Mouse (Mus musculus) liver, adult 2 months (tissue): ENCODE measurements around the gene Acer1.

Experiments used
- CTCF ChIP-seq: fragments of 200-500 bp; IDR thresholded peaks from 2 replicates; pipeline ENCODE4 v1.5.1; 2011; ENCODE audit warnings: low read depth, low read length, control low read depth
- POLR2A ChIP-seq: fragments of 200-500 bp; IDR thresholded peaks from 2 replicates; pipeline ENCODE4 v1.6.1; 2011; ENCODE audit warnings: low read length, control low read depth; ENCODE audit not compliant: insufficient read depth; ENCODE audit errors: extremely low read depth

DNA sequence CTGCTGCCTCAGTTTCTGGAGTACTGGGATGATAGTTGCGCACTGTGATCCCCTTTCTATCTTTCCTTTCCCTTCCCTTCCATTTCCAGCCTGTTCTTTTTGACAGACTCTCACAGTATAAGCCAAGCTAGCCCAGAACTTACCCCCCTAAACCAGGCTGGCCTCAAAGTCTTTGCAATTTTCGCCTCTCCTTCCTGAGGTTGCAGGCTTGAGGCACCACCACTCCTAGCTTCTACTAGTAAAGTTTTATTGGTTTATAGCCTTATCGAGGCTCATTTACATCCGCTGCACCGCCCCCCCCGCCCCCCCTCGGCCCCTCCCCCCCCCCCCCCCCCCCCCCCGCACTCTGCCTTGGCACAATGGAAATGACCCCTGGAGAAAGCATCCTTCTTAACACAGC lies 2.4 kb downstream of the Acer1 start:
- no peak for TF ChIP-seq CTCF
- no peak for TF ChIP-seq POLR2A
